Mouse (Mus musculus): Measurements from ENCODE around the gene Iqce. TPM values are rescaled to one million over a fixed set of nuclear protein-coding genes. Genes with fewer than 3 reads are reported as not detected.

Iqce gene
- 28.0 and 31.0 TPM in 2 replicates for polyA plus RNA-seq (2012; rRNA removed)

GRCm38 (mm10) chr5:140702103-140702513 is at the start of gene Iqce:
Gene Iqce, minus strand, starts transcription at chr5:140702378.

GRCm38 (mm10) chr5:140723822-140724221 is 21.6 kb upstream of the Iqce start, which contains the start of gene Amz1:
Gene Amz1, plus strand, starts transcription at chr5:140724127.

GRCm38 (mm10) chr5:140704378-140705251 is 2.4 kb upstream of the Iqce start, which contains the start of gene Brat1:
Gene Brat1, plus strand, starts transcription at chr5:140705011.

GRCm38 (mm10) chr5:140648519-140649100 is 53.6 kb downstream of the Iqce start, which contains the start of gene Ttyh3:
Gene Ttyh3, minus strand, starts transcription at chr5:140649031.

Other genes starting within 250 kb of the Iqce start
- 31.5 and 40.0 TPM in 2 replicates for gene Chst12, start 196.8 kb downstream of the Iqce start, polyA plus RNA-seq (2012; rRNA removed)
- gene Grifin, start 137.3 kb downstream of the Iqce start, polyA plus RNA-seq (2012; rRNA removed): not detected in 2 replicates
- gene Lfng, start 95.1 kb downstream of the Iqce start, polyA plus RNA-seq (2012; rRNA removed): 55.4 and 66.3 TPM in 2 replicates
- 116 and 137 TPM in 2 replicates for gene Ttyh3, start 53.3 kb downstream of the Iqce start, polyA plus RNA-seq (2012; rRNA removed)
- gene Brat1, start 2.6 kb upstream of the Iqce start, polyA plus RNA-seq (2012; rRNA removed): 47.1 and 49.3 TPM in 2 replicates
- 2.7 and 3.9 TPM in 2 replicates for gene Amz1, start 21.7 kb upstream of the Iqce start, polyA plus RNA-seq (2012; rRNA removed)
- 160 and 167 TPM in 2 replicates for gene Gna12, start 128.1 kb upstream of the Iqce start, polyA plus RNA-seq (2012; rRNA removed)

Data from ovary, adult 2 months (tissue).